Mouse (Mus musculus) lung, postnatal 14 days (tissue): ENCODE results near the gene Cntnap2.

Experiments
- DNase-seq: peaks from one replicate; pipeline ENCODE4 v3.0.0; 2021

Gene Cntnap2

GRCm38 (mm10) chr6:45345396-45345795, 286.2 kb downstream of the Cntnap2 start:
- no peak for DNase-seq

GRCm38 (mm10) chr6:45345953-45346352, 286.8 kb downstream of the Cntnap2 start:
- no peak for DNase-seq

- no peak for DNase-seq
Measured at GRCm38 (mm10) chr6:45366442-45366841, 307.3 kb downstream of the Cntnap2 start.

GRCm38 (mm10) chr6:45381126-45381525, 322.0 kb downstream of the Cntnap2 start:
- no peak for DNase-seq

DNA sequence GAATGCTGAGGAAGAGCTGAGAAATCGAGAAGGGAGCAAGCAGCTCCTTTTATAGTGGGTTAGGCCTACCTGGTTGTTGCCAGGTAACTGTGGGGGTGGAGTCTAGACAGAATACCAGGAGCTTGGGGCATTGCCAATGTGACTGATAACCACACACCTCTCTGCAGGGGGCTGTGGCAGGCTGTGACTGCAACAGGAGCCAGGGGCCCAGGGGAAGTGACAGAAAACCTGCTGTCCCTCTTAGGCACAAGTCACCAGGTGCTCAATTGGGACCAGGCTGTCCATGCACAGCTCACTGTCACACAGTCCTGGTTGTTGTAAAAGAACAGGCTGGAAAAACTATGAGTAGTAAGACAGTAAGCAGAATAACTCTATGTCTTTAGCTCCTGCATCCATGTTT, 329.9 kb downstream of the Cntnap2 start:
- no peak for DNase-seq

DNA sequence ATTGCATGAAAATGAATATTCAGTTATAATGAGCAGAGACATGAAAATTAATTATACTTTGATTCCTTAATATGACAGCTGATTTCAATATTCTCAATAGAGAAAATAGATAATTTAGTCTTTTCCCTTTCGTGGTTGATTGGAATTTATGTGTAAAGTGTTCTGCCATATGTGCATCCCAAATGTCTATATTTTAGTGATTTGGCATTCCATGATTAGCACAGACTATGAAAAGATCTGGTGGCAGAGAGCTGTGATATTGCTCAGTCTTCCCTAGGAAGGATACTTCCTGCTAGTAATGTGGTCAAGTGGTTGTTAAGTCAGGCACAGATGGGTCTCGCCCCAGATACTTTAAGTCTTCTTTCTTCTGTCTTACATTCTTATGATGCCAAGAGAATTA, 354.5 kb downstream of the Cntnap2 start:
- DNase-seq: no peak

- no peak for DNase-seq
Measured at GRCm38 (mm10) chr6:45455424-45455823, 396.3 kb downstream of the Cntnap2 start.

DNA sequence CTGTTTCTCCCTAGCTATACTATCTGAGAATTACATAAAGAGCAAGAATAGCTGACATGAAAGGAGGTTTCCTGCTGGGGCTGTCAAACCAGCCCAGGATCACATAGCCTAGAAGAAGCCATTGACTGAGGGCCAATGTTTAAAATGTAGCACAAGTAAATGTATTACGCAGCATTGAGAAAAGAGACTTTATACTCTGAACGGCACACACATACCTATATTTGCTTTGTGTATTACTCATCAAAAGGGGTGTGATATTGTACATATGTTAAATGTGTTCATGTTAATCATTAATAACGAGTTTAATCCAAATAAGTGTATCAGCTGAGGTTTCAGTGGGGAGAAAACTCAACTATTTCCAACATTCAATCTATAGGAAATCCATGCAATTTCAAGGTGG, 459.1 kb downstream of the Cntnap2 start:
- DNase-seq: no peak

DNA sequence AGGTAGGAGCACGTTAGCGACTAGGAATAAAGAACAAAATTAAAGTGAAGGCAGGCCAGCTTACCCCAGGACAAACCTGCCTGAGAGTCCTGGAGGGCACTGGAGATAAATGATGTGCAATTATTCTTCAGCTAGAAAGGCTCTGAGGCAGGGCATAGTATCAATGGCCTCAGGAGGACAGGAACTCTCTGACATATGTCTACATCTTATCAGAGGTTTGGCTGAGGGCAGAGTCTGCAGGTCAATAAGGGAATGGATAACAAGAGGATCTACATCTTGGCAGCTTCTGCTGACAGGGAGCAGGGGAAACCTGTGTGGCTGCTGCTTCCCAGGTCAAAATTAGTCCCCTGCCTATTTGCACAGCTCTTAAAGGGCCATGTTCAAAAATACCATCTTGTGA, 477.8 kb downstream of the Cntnap2 start:
- DNase-seq: no peak

GRCm38 (mm10) chr6:45544319-45544875, 485.2 kb downstream of the Cntnap2 start:
- no peak for DNase-seq

GRCm38 (mm10) chr6:45559724-45560123, 500.6 kb downstream of the Cntnap2 start:
- no peak for DNase-seq

- no peak for DNase-seq
Measured at GRCm38 (mm10) chr6:45584467-45585094, 525.4 kb downstream of the Cntnap2 start.

DNA sequence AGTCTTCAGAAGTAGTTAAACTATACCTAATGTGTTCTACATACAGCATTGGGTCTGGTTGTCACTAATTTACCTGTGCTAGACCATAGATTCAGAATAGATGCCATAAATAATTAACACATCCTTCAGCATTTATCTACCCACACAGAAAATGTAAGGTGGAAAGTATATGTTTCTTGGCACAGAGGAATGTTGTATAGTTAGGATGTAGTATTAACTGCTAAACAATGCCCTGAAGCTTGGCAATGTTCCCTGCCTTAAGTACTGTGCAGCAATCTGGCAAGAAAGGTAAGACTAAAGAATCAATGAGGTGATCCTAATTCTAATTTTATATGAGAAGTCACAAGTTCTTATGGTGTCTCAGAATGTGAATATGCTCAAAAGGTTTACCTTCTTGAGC, 529.9 kb downstream of the Cntnap2 start:
- DNase-seq: no peak

GRCm38 (mm10) chr6:45647017-45647416, 587.9 kb downstream of the Cntnap2 start:
- DNase-seq: no peak

DNA sequence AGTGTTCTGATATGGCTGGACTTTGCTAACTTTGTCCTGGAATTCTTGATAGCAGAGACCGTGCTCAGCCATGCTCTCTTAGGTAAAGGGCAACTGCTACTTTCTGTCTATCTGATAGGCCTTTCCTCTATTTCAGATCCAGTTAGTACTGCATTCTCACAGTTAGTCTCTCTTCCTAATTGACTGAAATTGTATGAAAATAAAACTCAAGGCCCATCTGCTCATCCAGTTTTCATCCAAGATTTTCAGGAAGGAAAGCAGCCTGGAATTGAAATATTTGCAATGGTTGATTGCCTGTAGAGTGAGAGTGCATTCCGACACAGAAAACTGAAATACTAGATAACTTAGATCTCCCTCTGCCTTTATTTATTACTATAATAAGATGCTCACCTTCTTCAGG, 589.3 kb downstream of the Cntnap2 start:
- DNase-seq: no peak

DNA sequence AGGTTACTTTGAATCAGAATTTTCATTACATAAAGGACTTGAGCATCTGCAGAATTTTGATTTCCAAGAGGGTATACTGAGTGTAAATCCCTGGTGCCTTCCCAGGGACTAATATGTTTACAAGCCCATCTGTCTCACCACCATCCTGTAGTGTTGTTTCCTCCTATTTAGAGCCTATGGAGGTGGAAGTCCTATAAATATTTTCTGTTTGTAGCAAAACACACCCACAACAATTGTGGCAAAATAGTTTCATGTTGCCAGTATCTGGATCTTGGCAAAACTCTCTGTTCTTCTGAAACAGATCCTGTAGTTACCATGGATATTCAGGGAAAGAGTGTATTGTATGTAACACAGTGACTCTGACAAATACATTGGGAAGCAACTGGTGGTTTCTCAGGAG, 641.1 kb downstream of the Cntnap2 start:
- DNase-seq: no peak

- no peak for DNase-seq
Measured at GRCm38 (mm10) chr6:45791612-45792011, 732.5 kb downstream of the Cntnap2 start.

DNA sequence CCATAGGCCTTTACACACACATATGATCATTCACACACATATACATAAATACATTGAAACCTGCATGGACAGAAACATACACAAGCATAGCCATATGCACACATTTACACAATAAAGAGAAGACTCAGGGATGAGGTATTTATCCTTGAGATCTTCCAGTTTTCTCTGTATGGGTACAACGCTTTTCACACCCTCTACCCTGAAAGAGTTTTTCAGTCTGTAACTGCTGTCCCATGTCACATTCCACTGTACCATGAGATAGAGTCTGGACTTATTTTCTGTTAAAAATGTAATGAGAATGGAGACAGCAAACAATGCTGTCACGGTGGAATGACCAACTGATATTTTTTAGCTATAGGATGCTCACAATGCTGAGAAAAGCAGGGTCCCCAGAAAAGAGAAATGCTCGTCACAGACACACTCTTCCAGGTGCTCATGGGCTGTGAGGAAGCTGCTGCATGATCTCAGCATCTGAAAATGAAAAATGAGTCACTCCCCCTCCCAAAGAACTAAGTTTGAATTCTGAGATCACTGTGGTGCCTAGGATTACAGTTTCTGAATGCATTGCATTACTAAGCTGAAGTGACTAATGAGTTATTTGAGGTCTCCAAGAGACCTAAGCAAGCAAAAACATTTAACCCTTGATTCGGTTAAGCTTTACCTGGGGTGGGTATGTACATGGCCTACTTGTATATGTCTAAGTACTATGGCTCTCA, 782.6 kb downstream of the Cntnap2 start:
- no peak for DNase-seq

- DNase-seq: no peak
Measured at GRCm38 (mm10) chr6:45843736-45844135, 784.6 kb downstream of the Cntnap2 start.

DNA sequence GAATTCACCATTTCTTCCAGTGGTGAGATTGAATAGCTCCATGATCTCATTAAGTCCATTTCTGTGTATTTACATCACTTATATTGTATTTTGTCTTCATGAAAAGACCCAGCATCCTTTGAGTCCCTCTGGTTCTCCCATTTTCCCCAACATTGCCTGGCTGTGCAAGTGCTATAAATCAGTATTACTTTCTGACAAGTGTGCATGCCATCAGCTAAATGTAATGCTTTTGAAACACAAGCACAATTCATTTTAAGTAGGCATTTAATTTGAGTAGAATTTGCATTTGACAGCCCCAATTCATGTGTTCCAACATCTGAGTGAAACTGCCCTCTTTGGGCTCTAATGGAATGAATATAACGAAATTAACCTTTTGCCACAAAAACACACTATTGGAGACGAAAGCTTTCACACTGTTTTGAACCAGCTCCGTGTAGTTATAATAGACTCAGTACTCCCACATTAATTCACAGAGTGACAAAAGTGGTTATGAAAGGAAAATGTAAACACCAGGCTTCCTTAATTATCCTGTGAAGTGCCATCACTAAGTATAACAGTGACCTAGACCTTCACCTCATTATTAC, 812.3 kb downstream of the Cntnap2 start:
- DNase-seq: no peak

- DNase-seq: no peak
Measured at GRCm38 (mm10) chr6:45885486-45885885, 826.3 kb downstream of the Cntnap2 start.

DNA sequence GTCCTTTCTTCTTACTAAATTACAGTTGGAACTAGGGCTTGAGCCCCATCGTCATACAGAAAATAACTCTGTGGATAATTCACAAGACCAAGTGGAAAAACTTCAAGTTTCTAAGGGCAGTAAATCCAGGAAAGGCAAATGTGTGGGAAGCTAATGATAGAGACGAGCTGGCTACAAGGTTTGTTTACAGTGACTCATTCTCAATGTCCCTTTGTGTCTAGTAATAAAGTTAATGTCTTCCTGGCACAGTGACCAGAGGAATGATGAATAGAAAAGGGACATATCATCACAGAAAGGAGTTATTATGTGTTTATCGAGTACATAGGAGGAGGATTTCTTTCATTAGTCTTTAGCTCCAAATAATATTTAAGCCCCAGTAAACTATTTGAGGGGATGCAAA, 828.7 kb downstream of the Cntnap2 start:
- DNase-seq: no peak

GRCm38 (mm10) chr6:45938263-45938662, 879.1 kb downstream of the Cntnap2 start:
- DNase-seq: no peak

DNA sequence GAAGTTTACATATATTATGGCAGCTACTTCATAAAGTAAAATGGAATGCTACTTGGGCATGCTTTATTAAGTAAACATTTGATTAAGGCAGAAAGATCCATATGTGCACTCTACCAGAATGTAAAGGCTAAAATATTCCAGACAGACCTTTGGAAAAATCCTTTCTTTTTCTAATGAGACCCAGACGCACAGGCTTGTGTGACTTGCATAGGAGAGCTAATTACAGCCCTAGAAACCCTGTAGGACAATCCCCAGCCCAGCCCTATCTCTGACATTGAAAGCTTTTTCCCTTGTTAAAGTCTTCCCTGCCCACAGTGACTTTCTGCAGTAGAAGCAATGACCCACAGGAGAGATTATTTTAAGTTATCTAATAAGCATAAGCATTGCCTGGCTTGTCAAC, 879.6 kb downstream of the Cntnap2 start:
- DNase-seq: no peak
